Mouse (Mus musculus): Measurements from ENCODE around the gene Spp1.

Spp1 gene

GRCm38 (mm10) chr5:104433968-104434565 lies 851 bp upstream of the Spp1 start:
- 80% methylated on average over 6 of the region's 6 CpGs for WGBS

- WGBS = 84% methylated on average over 7 of the region's 7 CpGs
These were observed 1.6 kb downstream of the Spp1 start for GRCm38 (mm10) chr5:104436406-104437076.

GRCm38 (mm10) chr5:104442396-104442795 lies 7.5 kb downstream of the Spp1 start:
- 63% methylated on average over 6 of the region's 6 CpGs for WGBS

GRCm38 (mm10) chr5:104442850-104443249 lies 7.9 kb downstream of the Spp1 start:
- WGBS = 67% methylated on average over 1 of the region's 1 CpGs

GRCm38 (mm10) chr5:104446156-104446555 lies 11.2 kb downstream of the Spp1 start:
- WGBS = 0% methylated on average over 3 of the region's 3 CpGs

- 61% methylated on average over 6 of the region's 6 CpGs for WGBS
These were observed 13.4 kb downstream of the Spp1 start for GRCm38 (mm10) chr5:104448346-104448745.

GRCm38 (mm10) chr5:104449491-104449890 lies 14.6 kb downstream of the Spp1 start:
- WGBS = 64% methylated on average over 3 of the region's 3 CpGs

GRCm38 (mm10) chr5:104453075-104453474 lies 18.2 kb downstream of the Spp1 start:
- 31% methylated on average over 1 of the region's 1 CpGs for WGBS

- 69% methylated on average over 6 of the region's 6 CpGs for WGBS
These were observed 19.6 kb downstream of the Spp1 start for GRCm38 (mm10) chr5:104454564-104454963.

- 6% methylated on average over 46 of the region's 46 CpGs for WGBS
These were observed 24.2 kb downstream of the Spp1 start, which contains the start of gene Pkd2 for GRCm38 (mm10) chr5:104458832-104459705. Pkd2 (plus strand) TSS chr5:104459450.

GRCm38 (mm10) chr5:104459706-104460455 lies 25.0 kb downstream of the Spp1 start:
- under 1% methylated on average over 82 of the region's 82 CpGs for WGBS

GRCm38 (mm10) chr5:104460456-104460838 lies 25.5 kb downstream of the Spp1 start:
- whole genome bisulfite sequencing = 5% methylated on average over 3 of the region's 3 CpGs

- 16% methylated on average over 7 of the region's 7 CpGs for WGBS
These were observed 25.9 kb downstream of the Spp1 start for GRCm38 (mm10) chr5:104460856-104461255.

GRCm38 (mm10) chr5:104465279-104465678 lies 30.4 kb downstream of the Spp1 start:
- 83% methylated on average over 8 of the region's 8 CpGs for WGBS

GRCm38 (mm10) chr5:104465731-104466130 lies 30.8 kb downstream of the Spp1 start:
- 66% methylated on average over 12 of the region's 12 CpGs for WGBS

- WGBS = 96% methylated on average over 16 of the region's 16 CpGs
These were observed 31.9 kb downstream of the Spp1 start for GRCm38 (mm10) chr5:104466816-104467215.

- WGBS = 91% methylated on average over 5 of the region's 5 CpGs
These were observed 33.7 kb downstream of the Spp1 start for GRCm38 (mm10) chr5:104468586-104468985.

GRCm38 (mm10) chr5:104470981-104471391 lies 36.1 kb downstream of the Spp1 start:
- 38% methylated on average over 5 of the region's 5 CpGs for WGBS

- 89% methylated on average over 8 of the region's 8 CpGs for WGBS
These were observed 37.5 kb downstream of the Spp1 start for GRCm38 (mm10) chr5:104472371-104472770.

GRCm38 (mm10) chr5:104480367-104480766 lies 45.4 kb downstream of the Spp1 start:
- 92% methylated on average over 7 of the region's 7 CpGs for WGBS

- 52% methylated on average over 8 of the region's 8 CpGs for WGBS
These were observed 47.9 kb downstream of the Spp1 start for GRCm38 (mm10) chr5:104482856-104483255.
